In the genomic region with DNA sequence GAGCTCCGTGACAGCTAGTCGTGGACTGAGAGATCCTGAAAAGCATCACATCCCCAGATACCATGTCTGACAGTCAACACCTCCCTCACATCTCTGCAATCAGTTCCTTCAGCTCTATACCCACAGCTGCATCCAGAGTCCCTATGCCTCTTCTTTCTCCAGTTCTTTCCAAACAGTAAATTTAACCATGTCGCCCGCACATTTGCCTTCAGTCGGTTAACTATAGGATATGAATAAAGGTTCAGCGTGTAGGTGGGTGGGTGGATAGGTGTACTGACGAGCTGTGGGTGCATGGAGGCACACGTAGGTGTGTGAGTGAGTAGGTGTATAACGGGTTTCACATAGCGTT, we compare ENCODE assay signal across 7 mouse cellular contexts. TPM values are rescaled to one million over a fixed set of nuclear protein-coding genes. Genes with fewer than 3 reads are reported as not detected.
A peak's percentile ranks its signal among the peaks of the same experiment; 100 is the strongest.
DNase-seq lines count a peak whose midpoint lies in the region; ATAC-seq and TF ChIP-seq lines count a peak whose summit lies in the region.

No protein-coding gene starts in this region.

- peak overlapping the region; percentile 65 for H3K4me3 ChIP-seq in lung, embryonic 16.5 days (ENCODE audit: low read length)
- H3K4me3 ChIP-seq in forebrain, embryonic 10.5 days = peak overlapping the region; percentile 83
- peak overlapping the region; percentile 71 for H3K4me3 ChIP-seq in limb, embryonic 12.5 days (replicated peaks)
- no peak overlapping the region for H3K4me3 ChIP-seq in small intestine, adult 2 months (ENCODE audit: low read depth, low read length)

- H3K9me3 ChIP-seq in lung, embryonic 16.5 days (ENCODE audit: control insufficient read depth, low read length) = no peaks in the 10 kb centered on the region
- no peaks in the 10 kb centered on the region for H3K9me3 ChIP-seq in forebrain, embryonic 10.5 days
- no peaks in the 10 kb centered on the region for H3K9me3 ChIP-seq in limb, embryonic 12.5 days

- TF ChIP-seq CTCF in small intestine, adult 2 months (IDR thresholded peaks at IDR 0.05; ENCODE audit: extremely low read depth, insufficient read length, insufficient replicate concordance, low read depth, low read length) = no peak

- no peak for TF ChIP-seq POLR2A in small intestine, adult 2 months (IDR thresholded peaks at IDR 0.05; ENCODE audit: low read depth, low read length)

- peak overlapping the region; percentile 61 for H3K4me2 ChIP-seq in lung, embryonic 16.5 days (ENCODE audit: low read depth, low read length)
- peak overlapping the region; percentile 73 for H3K4me2 ChIP-seq in limb, embryonic 12.5 days

- 80% methylated on average over 10 of the region's 10 CpGs for WGBS in lung, embryonic 16.5 days
- 87% methylated on average over 10 of the region's 10 CpGs for WGBS in forebrain, embryonic 10.5 days
- WGBS in limb, embryonic 12.5 days = 80% methylated on average over 10 of the region's 10 CpGs
- 72% methylated on average over 10 of the region's 10 CpGs for WGBS in small intestine, adult 2 months

- H3K27ac ChIP-seq in lung, embryonic 16.5 days (ENCODE audit: low read length) = no peak overlapping the region
- H3K27ac ChIP-seq in forebrain, embryonic 10.5 days = peak overlapping the region; percentile 95
- H3K27ac ChIP-seq in limb, embryonic 12.5 days = peak overlapping the region; percentile 79
- 0 out of 2 replicates have a peak overlapping the region, but pooled peaks have one; percentile 56 for H3K27ac ChIP-seq in small intestine, adult 2 months (ENCODE audit: insufficient read depth, low read depth, low read length)

- H3K4me1 ChIP-seq in lung, embryonic 16.5 days (replicated peaks; ENCODE audit: control insufficient read depth, insufficient read depth, low read length) = peaks cover 11% of the 10 kb centered on the region
- H3K4me1 ChIP-seq in forebrain, embryonic 10.5 days = peaks cover 23% of the 10 kb centered on the region
- peaks cover 13% of the 10 kb centered on the region for H3K4me1 ChIP-seq in limb, embryonic 12.5 days (replicated peaks)
- H3K4me1 ChIP-seq in small intestine, adult 2 months (ENCODE audit: control insufficient read depth, insufficient read depth, insufficient read length, low read length) = peaks cover 13% of the 10 kb centered on the region; the same call in 1 of the 2 replicates

- H3K27me3 ChIP-seq in lung, embryonic 16.5 days (ENCODE audit: control insufficient read depth, insufficient read depth, low read depth, low read length) = no peaks in the 10 kb centered on the region
- H3K27me3 ChIP-seq in forebrain, embryonic 10.5 days (ENCODE audit: poor library complexity, severe bottlenecking) = peaks cover 24% of the 10 kb centered on the region
- peaks cover 9% of the 10 kb centered on the region for H3K27me3 ChIP-seq in limb, embryonic 12.5 days
- H3K27me3 ChIP-seq in small intestine, adult 2 months (ENCODE audit: control insufficient read depth, insufficient read depth, low read length) = no peaks in the 10 kb centered on the region

- intact Hi-C loops in left cerebral cortex, postnatal 4 days (cut with DNase I) = no loop called here

- no peaks in the 10 kb centered on the region for H3K36me3 ChIP-seq in lung, embryonic 16.5 days (ENCODE audit: control insufficient read depth, insufficient read depth, low read length)
- H3K36me3 ChIP-seq in forebrain, embryonic 10.5 days (replicated peaks) = no peaks in the 10 kb centered on the region; the same call in 1 of the 2 replicates
- H3K36me3 ChIP-seq in limb, embryonic 12.5 days = peaks cover 5% of the 10 kb centered on the region; the same call in 1 of the 2 replicates
- H3K36me3 ChIP-seq in small intestine, adult 2 months (ENCODE audit: control insufficient read depth, insufficient read depth, low read length) = no peaks in the 10 kb centered on the region

- no peak for DNase-seq in lung, postnatal 4 days
- no peak for DNase-seq in forebrain, embryonic 10.5 days (ENCODE audit: extremely low spot score, low spot score)
- no peak for DNase-seq in left cerebral cortex, postnatal 4 days
- DNase-seq in layer of hippocampus, adult 8-10 months (ENCODE audit: low spot score in 2 of 2) = no peak

- peak; percentile 2; the same call in 1 of the 2 replicates for ATAC-seq in lung, embryonic 16.5 days (ENCODE audit: low read depth)
- no peak for ATAC-seq in limb, embryonic 12.5 days (ENCODE audit: insufficient number of reproducible peaks, insufficient read depth, low FRiP score, low TSS enrichment, low read depth)

- H3K9ac ChIP-seq in lung, embryonic 16.5 days (ENCODE audit: low read length) = peak overlapping the region; percentile 85
- peak overlapping the region; percentile 86 for H3K9ac ChIP-seq in limb, embryonic 12.5 days (replicated peaks)

RNA-seq across cellular contexts. Expression of gene Zbtb42, which starts 15.5 kb away (rescaled TPM):
- polyA plus RNA-seq in lung, embryonic 16.5 days (2015; fragmentation: Nextera tagmentation; extraction: Ambion mirVana) = 11.1 and 11.3 TPM in 2 replicates
- polyA plus RNA-seq in forebrain, embryonic 10.5 days (2016; fragmentation: Nextera tagmentation; extraction: Ambion mirVana) = 4.1 and 4.3 TPM in 2 replicates
- 1.4 and 2.7 TPM in 2 replicates for polyA plus RNA-seq in limb, embryonic 12.5 days (2016; fragmentation: Nextera tagmentation; extraction: Ambion mirVana)
- polyA plus RNA-seq in small intestine, adult 2 months (2012; rRNA removed) = 27.7 and 32.8 TPM in 2 replicates
- total RNA-seq in left cerebral cortex, postnatal 4 days (2021) = 1 to 10 TPM in 1 of 2 experiments, under 1 TPM in 1; 0.62 to 1.9 TPM
- 1 to 10 TPM in 3 of 4 experiments, under 1 TPM in 1; 0.98 to 2.2 (median 1.1) TPM for total RNA-seq in layer of hippocampus, adult 8-10 months (2022)

RNA-seq across cellular contexts. Expression of gene Akt1, which starts 19.4 kb away (rescaled TPM):
- polyA plus RNA-seq in lung, embryonic 16.5 days (2015; fragmentation: Nextera tagmentation; extraction: Ambion mirVana) = 42.4 and 43.5 TPM in 2 replicates
- polyA plus RNA-seq in forebrain, embryonic 10.5 days (2016; fragmentation: Nextera tagmentation; extraction: Ambion mirVana) = 39.2 and 41.9 TPM in 2 replicates
- 67.0 and 156 TPM in 2 replicates for polyA plus RNA-seq in limb, embryonic 12.5 days (2016; fragmentation: Nextera tagmentation; extraction: Ambion mirVana)
- 79.0 and 88.7 TPM in 2 replicates for polyA plus RNA-seq in small intestine, adult 2 months (2012; rRNA removed)
- 100 to 1,000 TPM; 279 to 286 TPM for total RNA-seq in left cerebral cortex, postnatal 4 days (2021)
- total RNA-seq in layer of hippocampus, adult 8-10 months (2022) = 100 to 1,000 TPM; 153 to 162 (median 161) TPM

RNA-seq across cellular contexts. Expression of gene Cep170b, which starts 26.2 kb away (rescaled TPM):
- polyA plus RNA-seq in lung, embryonic 16.5 days (2015; fragmentation: Nextera tagmentation; extraction: Ambion mirVana) = 13.5 and 15.8 TPM in 2 replicates
- 5.9 and 7.9 TPM in 2 replicates for polyA plus RNA-seq in forebrain, embryonic 10.5 days (2016; fragmentation: Nextera tagmentation; extraction: Ambion mirVana)
- polyA plus RNA-seq in limb, embryonic 12.5 days (2016; fragmentation: Nextera tagmentation; extraction: Ambion mirVana) = 17.8 and 18.8 TPM in 2 replicates
- polyA plus RNA-seq in small intestine, adult 2 months (2012; rRNA removed) = 59.3 and 99.3 TPM in 2 replicates
- 100 to 1,000 TPM; 183 to 185 TPM for total RNA-seq in left cerebral cortex, postnatal 4 days (2021)
- total RNA-seq in layer of hippocampus, adult 8-10 months (2022) = 100 to 1,000 TPM; 190 to 216 (median 203) TPM

RNA-seq across cellular contexts. Expression of gene Siva1, which starts 49.6 kb away (rescaled TPM):
- polyA plus RNA-seq in lung, embryonic 16.5 days (2015; fragmentation: Nextera tagmentation; extraction: Ambion mirVana) = 181 and 206 TPM in 2 replicates
- polyA plus RNA-seq in forebrain, embryonic 10.5 days (2016; fragmentation: Nextera tagmentation; extraction: Ambion mirVana) = 361 and 369 TPM in 2 replicates
- polyA plus RNA-seq in limb, embryonic 12.5 days (2016; fragmentation: Nextera tagmentation; extraction: Ambion mirVana) = 248 and 258 TPM in 2 replicates
- polyA plus RNA-seq in small intestine, adult 2 months (2012; rRNA removed) = 16.1 and 31.3 TPM in 2 replicates
- 10 to 100 TPM; 25.3 to 25.9 TPM for total RNA-seq in left cerebral cortex, postnatal 4 days (2021)
- total RNA-seq in layer of hippocampus, adult 8-10 months (2022) = 10 to 100 TPM; 20.8 to 23.5 (median 22.1) TPM
